Mouse (Mus musculus): Measurements from ENCODE around the gene Cdc14a. TPM values are rescaled to one million over a fixed set of nuclear protein-coding genes. Genes with fewer than 3 reads are reported as not detected.

The Cdc14a gene
- polyA plus RNA-seq, 1 experiment from 2014 or later, result 6.7 TPM

GRCm38 (mm10) chr3:116405516-116405915 lies 18.3 kb downstream of the Cdc14a start:
- 80% methylated on average over 9 of the region's 9 CpGs for WGBS
- DNase-seq (ENCODE audit: low spot score) (no peak), ATAC-seq (replicated peaks; ENCODE audit: low FRiP score) (no peak)

GRCm38 (mm10) chr3:116401436-116401835 lies 22.4 kb downstream of the Cdc14a start:
- no peak for ATAC-seq (replicated peaks; ENCODE audit: low FRiP score)
- H3K4me1 ChIP-seq (replicated peaks; ENCODE audit: control insufficient read depth, insufficient read depth, low read length), result no peaks in the 10 kb centered on the region
- WGBS, result 86% methylated on average over 11 of the region's 11 CpGs
- no peaks in the 10 kb centered on the region for H3K27me3 ChIP-seq (replicated peaks; ENCODE audit: control insufficient read depth, insufficient read depth, low read length)
- no peak overlapping the region for H3K4me2 ChIP-seq
- no peaks in the 10 kb centered on the region for H3K36me3 ChIP-seq (ENCODE audit: control insufficient read depth, insufficient read depth, low read length)
- DNase-seq (ENCODE audit: low spot score), result no peak
- no peak overlapping the region for H3K9ac ChIP-seq (ENCODE audit: low read depth, low read length)
- H3K4me3 ChIP-seq (ENCODE audit: low read depth, low read length), result no peak overlapping the region
- no peak overlapping the region for H3K27ac ChIP-seq (ENCODE audit: low read depth, low read length)
- H3K9me3 ChIP-seq (ENCODE audit: control insufficient read depth, low read length), result no peaks in the 10 kb centered on the region

More at GRCm38 (mm10) chr3:116405516-116405915, 18.3 kb downstream of the Cdc14a start:
- Histone ChIP-seq H3K36me3 (ENCODE audit: control insufficient read depth, insufficient read depth, low read length) (no peaks in the 10 kb centered on the region), H3K4me2 (no peak overlapping the region), H3K27ac (ENCODE audit: low read depth, low read length) (no peak overlapping the region), H3K9ac (ENCODE audit: low read depth, low read length) (no peak overlapping the region), H3K27me3 (replicated peaks; ENCODE audit: control insufficient read depth, insufficient read depth, low read length) (no peaks in the 10 kb centered on the region), H3K4me3 (ENCODE audit: low read depth, low read length) (no peak overlapping the region), H3K4me1 (replicated peaks; ENCODE audit: control insufficient read depth, insufficient read depth, low read length) (peaks cover 10% of the 10 kb centered on the region; the same call in 1 of the 2 replicates), H3K9me3 (ENCODE audit: control insufficient read depth, low read length) (no peaks in the 10 kb centered on the region)

- Histone ChIP-seq H3K36me3 (ENCODE audit: control insufficient read depth, insufficient read depth, low read length) (no peaks in the 10 kb centered on the region), H3K4me1 (replicated peaks; ENCODE audit: control insufficient read depth, insufficient read depth, low read length) (no peaks in the 10 kb centered on the region), H3K9ac (ENCODE audit: low read depth, low read length) (no peak overlapping the region), H3K4me2 (no peak overlapping the region), H3K27me3 (replicated peaks; ENCODE audit: control insufficient read depth, insufficient read depth, low read length) (no peaks in the 10 kb centered on the region), H3K27ac (ENCODE audit: low read depth, low read length) (no peak overlapping the region), H3K9me3 (ENCODE audit: control insufficient read depth, low read length) (no peaks in the 10 kb centered on the region), H3K4me3 (ENCODE audit: low read depth, low read length) (no peak overlapping the region)
- 88% methylated on average over 22 of the region's 22 CpGs for WGBS
- ATAC-seq (replicated peaks; ENCODE audit: low FRiP score) (no peak), DNase-seq (ENCODE audit: low spot score) (no peak)
These were observed 24.3 kb downstream of the Cdc14a start for GRCm38 (mm10) chr3:116399349-116400090.

GRCm38 (mm10) chr3:116398543-116398942 lies 25.3 kb downstream of the Cdc14a start:
- 75% methylated on average over 10 of the region's 10 CpGs for WGBS
- no peak overlapping the region for H3K4me2 ChIP-seq
- ATAC-seq (replicated peaks; ENCODE audit: low FRiP score) (no peak), DNase-seq (ENCODE audit: low spot score) (no peak)
- H3K27me3 ChIP-seq (replicated peaks; ENCODE audit: control insufficient read depth, insufficient read depth, low read length), result no peaks in the 10 kb centered on the region
- H3K4me3 ChIP-seq (ENCODE audit: low read depth, low read length), result no peak overlapping the region
- H3K9ac ChIP-seq (ENCODE audit: low read depth, low read length), result no peak overlapping the region
- H3K27ac ChIP-seq (ENCODE audit: low read depth, low read length), result no peak overlapping the region
- no peaks in the 10 kb centered on the region for H3K36me3 ChIP-seq (ENCODE audit: control insufficient read depth, insufficient read depth, low read length)
- H3K9me3 ChIP-seq (ENCODE audit: control insufficient read depth, low read length), result no peaks in the 10 kb centered on the region
- no peaks in the 10 kb centered on the region for H3K4me1 ChIP-seq (replicated peaks; ENCODE audit: control insufficient read depth, insufficient read depth, low read length)

- H3K27me3 ChIP-seq (replicated peaks; ENCODE audit: control insufficient read depth, insufficient read depth, low read length), result no peaks in the 10 kb centered on the region
- DNase-seq (ENCODE audit: low spot score), result no peak
- H3K4me3 ChIP-seq (ENCODE audit: low read depth, low read length), result no peak overlapping the region
- H3K9me3 ChIP-seq (ENCODE audit: control insufficient read depth, low read length), result no peaks in the 10 kb centered on the region
- H3K4me2 ChIP-seq, result no peak overlapping the region
- 87% methylated on average over 7 of the region's 7 CpGs for WGBS
- no peaks in the 10 kb centered on the region for H3K4me1 ChIP-seq (replicated peaks; ENCODE audit: control insufficient read depth, insufficient read depth, low read length)
- ATAC-seq (replicated peaks; ENCODE audit: low FRiP score), result no peak
- no peak overlapping the region for H3K27ac ChIP-seq (ENCODE audit: low read depth, low read length)
- H3K36me3 ChIP-seq (ENCODE audit: control insufficient read depth, insufficient read depth, low read length), result no peaks in the 10 kb centered on the region
- no peak overlapping the region for H3K9ac ChIP-seq (ENCODE audit: low read depth, low read length)
These were observed 25.9 kb downstream of the Cdc14a start for GRCm38 (mm10) chr3:116397976-116398375.

GRCm38 (mm10) chr3:116397341-116397740 lies 26.5 kb downstream of the Cdc14a start:
- Histone ChIP-seq H3K9ac (ENCODE audit: low read depth, low read length) (no peak overlapping the region), H3K4me1 (replicated peaks; ENCODE audit: control insufficient read depth, insufficient read depth, low read length) (no peaks in the 10 kb centered on the region), H3K9me3 (ENCODE audit: control insufficient read depth, low read length) (no peaks in the 10 kb centered on the region), H3K27ac (ENCODE audit: low read depth, low read length) (no peak overlapping the region), H3K27me3 (replicated peaks; ENCODE audit: control insufficient read depth, insufficient read depth, low read length) (no peaks in the 10 kb centered on the region), H3K4me2 (no peak overlapping the region), H3K36me3 (ENCODE audit: control insufficient read depth, insufficient read depth, low read length) (no peaks in the 10 kb centered on the region), H3K4me3 (ENCODE audit: low read depth, low read length) (no peak overlapping the region)
- no peak for ATAC-seq (replicated peaks; ENCODE audit: low FRiP score)
- WGBS, result 87% methylated on average over 6 of the region's 6 CpGs
- no peak for DNase-seq (ENCODE audit: low spot score)

- Histone ChIP-seq H3K4me2 (no peak overlapping the region), H3K27ac (ENCODE audit: low read depth, low read length) (no peak overlapping the region), H3K4me3 (ENCODE audit: low read depth, low read length) (no peak overlapping the region), H3K36me3 (ENCODE audit: control insufficient read depth, insufficient read depth, low read length) (no peaks in the 10 kb centered on the region), H3K9me3 (ENCODE audit: control insufficient read depth, low read length) (no peaks in the 10 kb centered on the region), H3K4me1 (replicated peaks; ENCODE audit: control insufficient read depth, insufficient read depth, low read length) (no peaks in the 10 kb centered on the region), H3K9ac (ENCODE audit: low read depth, low read length) (no peak overlapping the region), H3K27me3 (replicated peaks; ENCODE audit: control insufficient read depth, insufficient read depth, low read length) (no peaks in the 10 kb centered on the region)
- no peak for DNase-seq (ENCODE audit: low spot score)
- no peak for ATAC-seq (replicated peaks; ENCODE audit: low FRiP score)
- WGBS, result 76% methylated on average over 3 of the region's 3 CpGs
These were observed 27.3 kb downstream of the Cdc14a start for GRCm38 (mm10) chr3:116396571-116396970.

- no peak for ATAC-seq (replicated peaks; ENCODE audit: low FRiP score)
- Histone ChIP-seq H3K4me3 (ENCODE audit: low read depth, low read length) (no peak overlapping the region), H3K9ac (ENCODE audit: low read depth, low read length) (no peak overlapping the region), H3K4me2 (no peak overlapping the region), H3K27ac (ENCODE audit: low read depth, low read length) (no peak overlapping the region), H3K4me1 (replicated peaks; ENCODE audit: control insufficient read depth, insufficient read depth, low read length) (peaks cover 7% of the 10 kb centered on the region; the same call in 1 of the 2 replicates), H3K27me3 (replicated peaks; ENCODE audit: control insufficient read depth, insufficient read depth, low read length) (no peaks in the 10 kb centered on the region), H3K9me3 (ENCODE audit: control insufficient read depth, low read length) (no peaks in the 10 kb centered on the region), H3K36me3 (ENCODE audit: control insufficient read depth, insufficient read depth, low read length) (no peaks in the 10 kb centered on the region)
- 82% methylated on average over 5 of the region's 5 CpGs for WGBS
- DNase-seq (ENCODE audit: low spot score), result no peak
These were observed 28.9 kb downstream of the Cdc14a start for GRCm38 (mm10) chr3:116394885-116395390.

- no peak overlapping the region for H3K9ac ChIP-seq (ENCODE audit: low read depth, low read length)
- 76% methylated on average over 10 of the region's 10 CpGs for WGBS
- H3K27me3 ChIP-seq (replicated peaks; ENCODE audit: control insufficient read depth, insufficient read depth, low read length), result no peaks in the 10 kb centered on the region
- DNase-seq (ENCODE audit: low spot score) (no peak), ATAC-seq (replicated peaks; ENCODE audit: low FRiP score) (no peak)
- H3K9me3 ChIP-seq (ENCODE audit: control insufficient read depth, low read length), result no peaks in the 10 kb centered on the region
- H3K27ac ChIP-seq (ENCODE audit: low read depth, low read length), result no peak overlapping the region
- peaks cover 40% of the 10 kb centered on the region for H3K4me1 ChIP-seq (replicated peaks; ENCODE audit: control insufficient read depth, insufficient read depth, low read length)
- no peak overlapping the region for H3K4me2 ChIP-seq
- H3K4me3 ChIP-seq (ENCODE audit: low read depth, low read length), result no peak overlapping the region
- H3K36me3 ChIP-seq (ENCODE audit: control insufficient read depth, insufficient read depth, low read length), result no peaks in the 10 kb centered on the region
These were observed 32.4 kb downstream of the Cdc14a start for GRCm38 (mm10) chr3:116391399-116391798.

Data from liver, embryonic 11.5 days (tissue).